Mouse (Mus musculus) MEL (cell line): ENCODE data around the gene Car4. TPM values are rescaled to one million over a fixed set of nuclear protein-coding genes. Genes with fewer than 3 reads are reported as not detected.

Experiments used
- DNase-seq: peaks from one replicate; pipeline ENCODE4 v3.0.0; 2011; ENCODE audit warnings: low read depth, low spot score
- H3K27ac ChIP-seq: 2 replicates; pipeline ENCODE4 v1.5.1; 2012; ENCODE audit warnings: low read depth, mild to moderate bottlenecking, control low read depth, low read length, moderate library complexity; ENCODE audit not compliant: control insufficient read depth
- H3K27me3 ChIP-seq, 2 experiments: fragments of 150-350 bp in 1 of 2; sonication (generic) in 1 of 2; 2 replicates each; pipeline ENCODE4 v1.6.1; 2012; ENCODE audit warnings: low read length in 2 of 2, mild to moderate bottlenecking in 2 of 2, improper control_type of control experiment in 1 of 2, moderate library complexity in 1 of 2; ENCODE audit not compliant: insufficient read depth in 2 of 2, control insufficient read depth in 1 of 2
- H3K36me3 ChIP-seq, 2 experiments: 2 replicates each; pipeline ENCODE4 v1.6.1; 2012 to 2014; ENCODE audit warnings: low read length in 2 of 2, improper control_type of control experiment in 1 of 2, inconsistent platforms in 1 of 2, mild to moderate bottlenecking in 1 of 2; ENCODE audit not compliant: insufficient read depth in 2 of 2, control insufficient read depth in 1 of 2
- H3K4me1 ChIP-seq, 2 experiments: fragments of 150-350 bp in 1 of 2; sonication (generic) in 1 of 2; 2 replicates each; pipeline ENCODE4 v1.6.1; 2012; ENCODE audit warnings: low read length in 2 of 2, improper control_type of control experiment in 1 of 2, mild to moderate bottlenecking in 1 of 2; ENCODE audit not compliant: insufficient read depth in 2 of 2, control insufficient read depth in 1 of 2
- H3K4me3 ChIP-seq, 2 experiments: fragments of 150-350 bp in 1 of 2; sonication (generic) in 1 of 2; 2 replicates each; pipeline ENCODE4 v1.5.1; 2012; ENCODE audit warnings: low read depth in 2 of 2, low read length in 2 of 2, mild to moderate bottlenecking in 2 of 2, moderate library complexity in 2 of 2, control low read depth in 1 of 2, improper control_type of control experiment in 1 of 2; ENCODE audit not compliant: control insufficient read depth in 1 of 2, insufficient read depth in 1 of 2
- H3K79me2 ChIP-seq: 2 replicates; pipeline ENCODE4 v1.6.1; 2012; ENCODE audit warnings: mild to moderate bottlenecking, low read length, moderate library complexity; ENCODE audit not compliant: control insufficient read depth, poor library complexity, insufficient read depth
- H3K9ac ChIP-seq: 2 replicates; pipeline ENCODE4 v1.6.1; 2012; ENCODE audit warnings: low read depth, mild to moderate bottlenecking, control low read depth, low read length, moderate library complexity; ENCODE audit not compliant: control insufficient read depth, poor library complexity, severe bottlenecking
- H3K9me3 ChIP-seq: fragments of 150-350 bp; sonication (generic); replicated peaks from 2 replicates; pipeline ENCODE4 v1.6.1; 2012; ENCODE audit warnings: mild to moderate bottlenecking, low read length, improper control_type of control experiment, moderate library complexity; ENCODE audit not compliant: insufficient read depth
- BHLHE40 ChIP-seq: IDR thresholded peaks from 2 replicates; pipeline ENCODE4 v1.6.1; 2012; ENCODE audit warnings: low read depth, mild to moderate bottlenecking, inconsistent platforms, low read length, improper control_type of control experiment, borderline replicate concordance
- CHD2 ChIP-seq: IDR thresholded peaks from 2 replicates; pipeline ENCODE4 v1.6.1; 2011; ENCODE audit warnings: low read length, improper control_type of control experiment
- E2F4 ChIP-seq: IDR thresholded peaks from 2 replicates; pipeline ENCODE4 v1.6.1; 2011; ENCODE audit warnings: low read depth, low read length, improper control_type of control experiment, borderline replicate concordance
- ELF1 ChIP-seq: IDR thresholded peaks from 2 replicates; pipeline ENCODE4 v1.6.1; 2014; ENCODE audit warnings: low read depth, mild to moderate bottlenecking, inconsistent platforms, low read length, improper control_type of control experiment, moderate library complexity
- EP300 ChIP-seq, 2 experiments: IDR thresholded peaks; 2 replicates each; pipeline ENCODE4 v1.6.1; 2011; ENCODE audit warnings: improper control_type of control experiment in 2 of 2, low read length in 2 of 2, low read depth in 1 of 2, mild to moderate bottlenecking in 1 of 2
- ETS1 ChIP-seq: IDR thresholded peaks from 2 replicates; pipeline ENCODE4 v1.6.1; 2012; ENCODE audit warnings: low read depth, mild to moderate bottlenecking, inconsistent platforms, low read length, improper control_type of control experiment, moderate library complexity
- GATA1 ChIP-seq: IDR thresholded peaks from 2 replicates; pipeline ENCODE4 v1.6.1; 2011; ENCODE audit warnings: low read depth, low read length, improper control_type of control experiment
- HCFC1 ChIP-seq: IDR thresholded peaks from 2 replicates; pipeline ENCODE4 v1.6.1; 2012; ENCODE audit warnings: low read depth, mild to moderate bottlenecking, inconsistent platforms, low read length, improper control_type of control experiment, moderate library complexity
- MAFK ChIP-seq: IDR thresholded peaks from 2 replicates; pipeline ENCODE4 v1.6.1; 2011; ENCODE audit warnings: low read depth, mild to moderate bottlenecking, low read length, improper control_type of control experiment, borderline replicate concordance
- MEF2A ChIP-seq: IDR thresholded peaks from 2 replicates; pipeline ENCODE4 v1.6.1; 2014; ENCODE audit warnings: low read depth, mild to moderate bottlenecking, inconsistent platforms, low read length, improper control_type of control experiment; ENCODE audit not compliant: poor library complexity, insufficient replicate concordance, severe bottlenecking; ENCODE audit errors: extremely low read depth
- MXI1 ChIP-seq: IDR thresholded peaks from 2 replicates; pipeline ENCODE4 v1.6.1; 2011; ENCODE audit warnings: mild to moderate bottlenecking, low read depth, low read length, improper control_type of control experiment
- MYB ChIP-seq: IDR thresholded peaks from 2 replicates; pipeline ENCODE4 v1.6.1; 2011; ENCODE audit warnings: mild to moderate bottlenecking, low read depth, low read length, improper control_type of control experiment
- NELFE ChIP-seq: IDR thresholded peaks from 2 replicates; pipeline ENCODE4 v1.6.1; 2011; ENCODE audit warnings: low read depth, low read length, improper control_type of control experiment
- POLR2A ChIP-seq, 2 experiments: IDR thresholded peaks; 2 replicates each; pipeline ENCODE4 v1.6.1; 2011 to 2012; ENCODE audit warnings: low read length in 2 of 2, mild to moderate bottlenecking in 2 of 2, control low read depth in 1 of 2, improper control_type of control experiment in 1 of 2, low read depth in 1 of 2, moderate library complexity in 1 of 2; ENCODE audit not compliant: control insufficient read depth in 1 of 2, insufficient read depth in 1 of 2, poor library complexity in 1 of 2
- POLR2AphosphoS2 ChIP-seq: IDR thresholded peaks from 2 replicates; pipeline ENCODE4 v1.6.1; 2011; ENCODE audit warnings: low read length, improper control_type of control experiment
- POLR2AphosphoS5 ChIP-seq: IDR thresholded peaks from 2 replicates; pipeline ENCODE4 v1.6.1; 2012; ENCODE audit warnings: low read depth, borderline replicate concordance, mild to moderate bottlenecking, inconsistent platforms, low read length, moderate library complexity, mixed read lengths
- RAD21 ChIP-seq: IDR thresholded peaks from 2 replicates; pipeline ENCODE4 v1.6.1; 2011; ENCODE audit warnings: mild to moderate bottlenecking, low read depth, low read length, improper control_type of control experiment
- RCOR1 ChIP-seq: IDR thresholded peaks from 2 replicates; pipeline ENCODE4 v1.6.1; 2012; ENCODE audit warnings: low read depth, mild to moderate bottlenecking, inconsistent platforms, low read length, improper control_type of control experiment
- TCF12 ChIP-seq: IDR thresholded peaks from 2 replicates; pipeline ENCODE4 v1.6.1; 2014; ENCODE audit warnings: low read depth, mild to moderate bottlenecking, inconsistent platforms, low read length, improper control_type of control experiment, moderate library complexity
- USF2 ChIP-seq, 2 experiments: IDR thresholded peaks; 2 replicates each; pipeline ENCODE4 v1.6.1; 2011 to 2012; ENCODE audit warnings: improper control_type of control experiment in 2 of 2, low read length in 2 of 2, borderline replicate concordance in 1 of 2, inconsistent platforms in 1 of 2, low read depth in 1 of 2, mild to moderate bottlenecking in 1 of 2; ENCODE audit not compliant: insufficient read depth in 1 of 2
- ZKSCAN1 ChIP-seq: IDR thresholded peaks from 2 replicates; pipeline ENCODE4 v1.6.1; 2012; ENCODE audit warnings: low read depth, mild to moderate bottlenecking, inconsistent platforms, low read length, improper control_type of control experiment, moderate library complexity
- ZMIZ1 ChIP-seq: IDR thresholded peaks from 2 replicates; pipeline ENCODE4 v1.6.1; 2012; ENCODE audit warnings: low read depth, mild to moderate bottlenecking, inconsistent platforms, low read length, improper control_type of control experiment, moderate library complexity
- ZNF384 ChIP-seq: IDR thresholded peaks from 2 replicates; pipeline ENCODE4 v1.6.1; 2012; ENCODE audit warnings: low read depth, mild to moderate bottlenecking, inconsistent platforms, low read length, improper control_type of control experiment
- polyA plus RNA-seq, 2 experiments: library from polyadenylated mRNA; stranded (reverse) in 1 of 2; unstranded in 1 of 2; fragments of >175 nt in 1 of 2; fragments of >200 nt in 1 of 2; gene quantifications; 2 replicates each; pipeline versions ENCODE4 v1.2.1 to v1.2.4; 2012; ENCODE audit warnings: low replicate concordance in 2 of 2, low read depth in 1 of 2; ENCODE audit not compliant: insufficient read length in 2 of 2, insufficient read depth in 1 of 2, missing spikeins in 1 of 2
- total RNA-seq: library from RNA; depleted of rRNA; stranded (reverse); fragments of 300-350 nt; gene quantifications from 2 replicates; pipeline ENCODE4 v1.2.3, GENCODE M21; 2012

The Car4 gene
- total and polyA plus RNA-seq, 3 experiments, result not detected

DNA sequence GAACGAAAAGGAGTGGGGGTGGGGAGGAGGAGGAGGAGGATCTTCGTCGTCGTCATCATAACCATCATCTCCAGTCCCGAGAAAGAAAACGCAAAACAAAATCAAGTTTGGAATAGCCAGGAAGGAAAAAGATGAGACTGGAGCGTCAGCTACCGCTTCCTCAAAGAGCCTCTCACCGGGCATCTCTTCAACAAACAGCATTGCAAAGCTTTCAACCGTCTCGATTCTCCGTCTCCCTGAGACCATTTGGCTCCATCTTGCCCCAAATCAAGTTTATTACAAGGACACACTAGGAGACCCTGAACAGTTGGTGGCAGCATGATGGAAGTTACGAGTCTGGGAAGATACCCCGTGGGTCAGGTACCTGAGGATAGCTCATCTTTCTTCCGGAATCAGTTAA is 415 bp upstream of the Car4 start:
- peaks cover 4 to 10% of the 10 kb centered on the region in 2 experiments for H3K27me3 ChIP-seq
- no peak for DNase-seq
- no peak overlapping the region for H3K4me3 ChIP-seq
- no peak overlapping the region for H3K27ac ChIP-seq
- no peaks in the 10 kb centered on the region for H3K79me2 ChIP-seq
- H3K9me3 ChIP-seq, result no peaks in the 10 kb centered on the region
- no peaks in the 10 kb centered on the region for H3K4me1 ChIP-seq
- no peaks in the 10 kb centered on the region for H3K36me3 ChIP-seq
- TF ChIP-seq CHD2 (no peak), RAD21 (no peak), POLR2A (IDR thresholded peaks at IDR 0.05; ENCODE audit: control insufficient read depth in 1 of 2, insufficient read depth in 1 of 2, low read depth in 1 of 2, low read length in 2 of 2, poor library complexity in 1 of 2) (no peak), E2F4 (no peak), MAFK (no peak), BHLHE40 (no peak), MYB (no peak), USF2 (IDR thresholded peaks at IDR 0.05; ENCODE audit: borderline replicate concordance in 1 of 2, insufficient read depth in 1 of 2, low read depth in 1 of 2, low read length in 2 of 2) (no peak), RCOR1 (no peak), MEF2A (no peak), NELFE (no peak), ZNF384 (no peak), ETS1 (no peak), POLR2AphosphoS5 (no peak), ELF1 (no peak), ZMIZ1 (no peak)
- H3K9ac ChIP-seq, result no peak overlapping the region

- Histone ChIP-seq H3K9ac (no peak overlapping the region), H3K27me3 (peaks cover 6 to 7% of the 10 kb centered on the region in 2 experiments)
- no peak for DNase-seq
Measured at GRCm38 (mm10) chr11:84958271-84958630, 665 bp downstream of the Car4 start.

More at GRCm38 (mm10) chr11:84958271-84958630, 665 bp downstream of the Car4 start:
- no peaks in the 10 kb centered on the region for H3K36me3 ChIP-seq
- no peak overlapping the region for H3K4me3 ChIP-seq
- H3K9me3 ChIP-seq, result no peaks in the 10 kb centered on the region
- H3K4me1 ChIP-seq, result no peaks in the 10 kb centered on the region
- no peak overlapping the region for H3K27ac ChIP-seq
- H3K79me2 ChIP-seq, result no peaks in the 10 kb centered on the region
- TF ChIP-seq POLR2AphosphoS2 (no peak), POLR2A (IDR thresholded peaks at IDR 0.05; ENCODE audit: control insufficient read depth in 1 of 2, insufficient read depth in 1 of 2, low read depth in 1 of 2, low read length in 2 of 2, poor library complexity in 1 of 2) (no peak), CHD2 (no peak), HCFC1 (no peak), ZNF384 (no peak), EP300 (IDR thresholded peaks at IDR 0.05; ENCODE audit: low read depth in 1 of 2, low read length in 2 of 2) (no peak), GATA1 (no peak), USF2 (IDR thresholded peaks at IDR 0.05; ENCODE audit: borderline replicate concordance in 1 of 2, insufficient read depth in 1 of 2, low read depth in 1 of 2, low read length in 2 of 2) (no peak), RCOR1 (no peak), BHLHE40 (no peak), MXI1 (no peak), TCF12 (no peak), ZKSCAN1 (no peak)
